Mouse (Mus musculus): ENCODE measurements at regions not wholly inside any gene's neighbourhood (a gene's known extent, or its start where the extent isn't known, plus 50 kb on each side); places are given as distances from the start of the nearest gene placed in this dataset.

DNA sequence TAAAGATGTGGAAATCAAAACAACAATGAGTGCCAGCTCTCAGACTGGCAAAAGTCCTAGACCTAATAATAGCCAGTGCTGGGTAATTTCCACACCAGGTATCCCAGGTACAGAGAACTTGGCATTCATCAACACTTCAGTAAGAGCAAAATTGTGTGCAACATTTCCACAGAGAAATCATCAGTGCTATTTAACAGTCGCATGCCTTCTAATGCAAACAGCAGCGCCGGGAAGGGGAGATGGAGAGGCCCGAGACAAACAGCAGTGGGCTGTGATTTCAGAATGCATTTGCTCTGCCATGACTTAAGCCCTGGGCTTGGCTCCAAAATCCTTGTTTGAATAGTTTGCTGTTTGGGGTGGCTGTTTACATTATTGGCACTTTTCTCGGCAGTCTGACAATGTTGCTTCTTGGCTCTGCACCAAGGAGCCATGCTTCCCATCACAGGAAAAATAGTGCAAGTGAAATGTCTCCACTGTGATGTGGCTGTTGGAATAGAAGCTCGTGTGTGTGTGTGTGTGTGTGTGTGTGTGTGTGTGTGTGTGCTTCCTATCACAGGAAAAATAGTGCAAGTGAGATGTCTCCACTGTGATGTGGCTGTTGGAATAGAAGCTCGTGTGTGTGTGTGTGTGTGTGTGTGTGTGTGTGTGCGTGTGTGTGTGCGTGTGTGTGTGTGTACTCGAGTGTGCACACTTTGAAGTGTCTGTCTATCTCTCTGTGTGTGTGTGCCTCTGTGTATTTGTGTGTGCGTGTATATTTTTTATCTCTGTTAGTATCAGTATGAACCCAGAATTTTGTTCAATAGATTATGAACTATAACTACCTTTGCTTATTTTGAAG is 190.1 kb upstream of the Cdyl start:
- peak; percentile 54 to 65 for DNase-seq (ENCODE audit: low spot score in 2 of 2)

DNA sequence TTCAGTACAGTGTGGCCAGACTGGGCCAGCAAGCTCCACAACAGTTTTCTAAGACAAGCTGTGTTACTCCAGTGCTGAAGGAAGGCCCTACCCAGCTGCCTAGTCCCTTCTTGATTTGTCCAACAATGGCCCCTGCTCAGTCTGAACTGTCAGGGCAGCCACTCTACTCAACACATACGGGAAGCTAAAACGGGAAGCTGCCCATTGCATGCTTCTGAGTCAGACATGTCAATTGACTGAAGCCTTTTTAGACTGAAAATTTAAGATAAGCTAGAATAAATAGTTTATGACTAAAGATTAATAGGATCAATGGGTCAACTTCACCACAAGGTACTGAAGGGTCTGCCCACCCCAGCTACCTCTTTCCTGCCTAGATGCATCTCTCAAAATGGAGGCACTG is 181.4 kb upstream of the Cdyl start:
- no peak for DNase-seq (ENCODE audit: low spot score in 2 of 2)

DNA sequence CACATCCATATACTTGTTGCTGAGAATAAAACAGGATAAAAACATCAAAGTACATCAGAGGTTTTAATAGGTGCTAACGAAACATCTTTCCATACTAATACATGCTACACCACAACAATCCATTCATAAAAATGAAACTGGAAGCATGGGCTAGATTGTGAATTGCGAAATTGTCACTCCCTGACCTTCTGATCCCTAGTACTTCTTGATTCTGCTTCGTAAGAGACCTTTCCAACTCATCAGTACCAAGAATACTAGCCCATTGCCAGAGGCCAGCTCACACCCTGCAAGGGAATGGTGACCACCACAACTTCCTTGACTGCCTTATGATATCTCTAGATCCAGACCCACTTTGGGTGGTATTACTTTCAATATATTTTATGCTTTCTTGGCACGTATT is 177.3 kb upstream of the Cdyl start:
- DNase-seq (ENCODE audit: low spot score in 2 of 2) = no peak

DNA sequence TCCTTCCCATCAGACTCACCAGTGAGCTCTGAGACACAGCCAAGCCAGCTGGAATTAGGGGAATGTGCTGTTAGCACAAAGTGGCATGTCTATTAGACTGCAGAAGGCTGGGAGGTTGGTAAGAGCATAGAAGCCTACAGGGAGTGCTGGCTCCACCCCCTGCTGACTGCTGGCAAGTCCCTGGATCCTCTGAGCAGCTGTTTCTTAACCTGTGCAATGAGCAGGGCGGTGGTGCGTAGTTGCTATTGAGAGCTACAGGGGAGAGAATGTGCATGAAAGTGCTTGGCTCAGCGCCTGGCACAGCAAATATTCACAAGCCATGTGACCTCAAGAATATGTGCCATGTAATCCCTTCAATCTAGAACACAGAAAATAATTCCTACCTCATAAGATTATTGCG is 173.5 kb upstream of the Cdyl start:
- DNase-seq (ENCODE audit: low spot score in 2 of 2) = no peak

DNA sequence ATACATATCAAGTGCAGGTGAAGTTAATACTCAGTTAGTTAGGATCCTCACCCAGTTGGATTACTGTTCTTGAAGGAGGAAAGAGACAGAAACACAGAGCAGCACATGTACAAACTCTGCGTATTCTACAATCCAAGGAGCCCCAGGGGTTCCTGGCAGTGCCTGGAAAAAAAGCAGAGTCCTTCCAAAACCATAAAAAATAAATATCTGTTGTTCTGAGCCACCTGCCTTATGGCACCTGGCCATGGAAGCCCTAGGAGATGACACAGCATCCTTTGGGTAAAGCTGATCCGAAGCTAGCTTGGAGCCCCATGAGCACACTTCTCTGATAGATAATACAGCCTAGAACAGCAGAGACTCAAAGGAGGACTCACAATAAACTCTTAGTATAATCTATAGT is 159.9 kb upstream of the Cdyl start:
- no peak for DNase-seq (ENCODE audit: low spot score in 2 of 2)

DNA sequence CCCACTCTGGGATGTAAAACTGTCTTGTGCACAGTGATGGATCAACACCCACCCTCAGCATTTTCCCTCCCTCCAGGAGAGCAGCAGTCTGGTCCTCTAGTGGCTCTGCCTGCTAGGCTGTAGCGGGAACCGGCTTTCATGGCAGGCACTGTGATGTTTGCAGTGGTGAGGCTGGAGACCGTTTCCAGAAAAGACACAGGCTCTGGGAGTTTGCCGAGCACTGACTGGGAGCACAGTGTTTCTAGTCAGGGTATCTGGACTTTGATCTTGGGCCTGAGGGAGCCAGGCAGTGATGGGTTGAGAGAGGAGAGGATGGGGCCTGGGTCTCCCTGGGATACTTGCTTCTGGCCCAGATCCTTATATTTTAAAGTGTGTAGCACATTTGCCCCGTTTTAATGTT is 158.7 kb upstream of the Cdyl start:
- DNase-seq (ENCODE audit: low spot score in 2 of 2) = peak; percentile 56 to 57

DNA sequence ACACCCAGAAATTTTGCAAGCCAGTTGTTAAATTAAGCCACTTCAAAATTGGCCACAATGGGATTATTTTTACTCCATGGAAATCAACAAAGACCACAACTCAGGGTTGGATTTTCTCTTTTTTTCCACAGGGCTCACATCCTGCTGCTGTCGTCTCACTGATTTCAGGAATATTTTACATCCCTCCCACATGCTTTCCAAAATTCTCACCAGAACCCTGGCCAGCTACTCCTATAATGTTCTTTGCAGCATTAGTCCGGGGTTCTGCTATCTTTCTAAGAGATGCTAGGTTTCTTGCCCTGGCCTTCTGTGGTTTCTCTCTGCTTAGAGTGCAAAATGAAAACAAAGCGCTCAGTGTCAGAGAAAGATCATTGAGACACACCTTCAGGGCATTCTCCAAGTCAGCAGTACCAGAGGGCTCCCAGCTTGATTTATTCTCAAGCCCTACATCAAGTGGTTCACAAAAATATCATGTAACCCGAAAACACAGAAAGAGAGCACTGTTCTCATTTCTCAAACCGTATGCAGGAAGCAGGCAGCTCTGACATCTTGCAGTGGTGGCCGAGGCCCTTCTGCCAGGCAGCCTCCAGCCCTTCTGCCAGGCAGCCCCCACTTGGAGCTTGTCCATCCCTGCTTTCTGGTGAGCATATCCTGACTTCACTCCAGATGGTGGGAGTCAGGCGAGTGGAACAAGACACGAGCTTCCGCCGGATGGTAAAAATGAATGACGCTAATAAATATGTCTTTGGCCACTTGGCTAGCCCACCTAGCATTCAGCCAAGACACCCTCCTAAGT is 158.1 kb upstream of the Cdyl start:
- peak; percentile 79 to 83 for DNase-seq (ENCODE audit: low spot score in 2 of 2)

DNA sequence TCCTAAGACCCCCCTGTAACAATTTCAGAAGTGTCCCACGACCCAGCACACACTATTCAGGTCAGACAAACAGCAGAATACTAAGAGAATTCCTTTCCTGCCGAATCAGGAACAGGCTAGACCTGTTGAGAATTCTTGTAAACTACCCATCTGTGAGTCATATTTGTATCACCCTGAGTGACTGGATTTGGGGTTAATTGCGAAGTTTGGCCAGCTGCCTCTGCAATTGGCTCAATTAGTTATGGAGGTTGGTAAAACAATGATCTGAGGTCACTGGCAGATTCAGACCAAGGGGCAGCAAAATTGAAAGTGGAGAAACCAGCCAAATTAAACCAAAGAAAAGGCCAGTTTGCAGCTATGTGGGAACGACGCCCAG is 157.5 kb upstream of the Cdyl start:
- peak; percentile 69 for DNase-seq (ENCODE audit: low spot score in 2 of 2)

DNA sequence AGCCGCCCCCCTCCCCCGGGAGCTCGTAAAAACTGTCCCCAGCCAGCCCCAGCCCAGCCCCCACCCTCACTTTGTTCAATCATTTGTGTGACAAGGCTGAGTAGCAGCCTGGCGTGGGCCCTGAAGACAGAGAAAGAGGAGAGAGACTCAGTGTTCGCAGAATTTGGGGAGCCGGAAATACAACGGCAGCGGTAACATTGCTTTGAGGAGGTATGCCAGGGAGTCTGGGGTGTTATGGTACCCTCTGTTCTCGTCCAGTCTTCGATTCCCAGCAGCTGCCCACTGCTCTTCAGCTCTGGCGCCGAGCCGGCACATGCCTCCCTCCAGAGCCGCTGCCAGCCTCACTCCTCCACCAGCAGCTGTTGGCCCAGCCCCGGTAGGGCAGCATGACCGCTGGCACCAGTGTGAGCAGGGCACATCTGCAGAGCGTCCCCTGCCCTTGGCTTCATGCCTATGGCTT is 156.2 kb upstream of the Cdyl start:
- DNase-seq (ENCODE audit: low spot score in 2 of 2) = peak; percentile 83 to 84

DNA sequence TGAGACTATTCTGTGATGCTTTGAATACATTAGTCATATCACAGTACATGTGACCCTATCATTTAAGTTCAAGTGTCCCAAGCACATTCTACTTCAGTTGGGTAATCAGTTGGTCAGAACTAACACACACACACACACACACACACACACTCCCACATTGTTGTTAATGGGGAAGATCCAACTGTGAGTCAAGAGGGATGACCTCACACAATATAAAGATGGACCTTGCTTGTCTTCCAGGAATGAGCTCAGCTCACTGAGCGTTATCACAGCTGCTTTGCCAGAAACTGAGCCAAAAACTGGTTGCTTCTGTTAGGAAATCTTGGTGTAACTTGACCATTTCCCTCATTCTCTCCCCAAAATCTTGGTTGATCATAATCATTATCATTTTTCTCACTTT is 152.4 kb upstream of the Cdyl start:
- DNase-seq (ENCODE audit: low spot score in 2 of 2) = no peak

DNA sequence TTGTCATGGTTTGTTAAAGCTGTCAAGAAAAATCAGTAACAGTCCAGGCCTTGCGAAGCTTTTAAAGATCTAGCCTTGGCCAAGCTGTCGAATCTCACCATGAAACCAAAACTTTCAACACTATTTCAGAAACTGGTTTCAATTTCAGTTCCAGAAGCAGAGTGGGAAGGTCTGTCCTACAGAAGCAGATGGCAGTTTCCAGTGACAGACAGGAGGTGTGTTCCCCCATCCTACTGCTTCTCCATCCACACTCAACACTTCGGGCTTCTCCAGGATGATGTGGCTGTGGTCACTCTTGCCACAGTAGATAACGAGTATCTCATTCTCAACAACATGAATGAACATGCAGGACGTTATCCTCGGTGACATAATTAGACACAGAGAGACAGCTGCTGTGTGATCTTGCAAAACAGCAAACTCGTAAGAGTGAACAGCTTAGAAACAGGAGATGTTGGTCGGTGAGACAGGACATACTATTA is 147.6 kb upstream of the Cdyl start:
- DNase-seq (ENCODE audit: low spot score in 2 of 2) = peak; percentile 34 to 54

DNA sequence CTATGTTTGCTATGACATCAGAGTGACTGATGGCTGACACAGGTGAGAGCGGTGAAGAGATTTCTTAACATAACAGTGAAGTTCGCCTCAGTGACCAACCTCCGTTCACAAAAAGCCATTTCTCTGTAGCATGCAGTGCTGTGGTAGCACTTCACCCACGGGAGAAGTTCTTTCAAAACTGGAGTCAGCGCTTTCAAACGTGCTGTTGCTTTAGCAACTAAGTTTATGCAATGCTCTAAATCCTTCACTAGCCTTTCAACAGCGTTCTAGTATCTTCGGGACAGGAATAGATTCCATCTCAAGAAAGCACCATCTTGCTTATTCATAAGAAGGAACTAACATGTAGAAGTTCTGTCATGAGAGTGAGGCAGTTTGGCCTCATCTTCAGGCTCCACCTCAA is 146.5 kb upstream of the Cdyl start:
- DNase-seq (ENCODE audit: low spot score in 2 of 2) = peak; percentile 57 to 70

DNA sequence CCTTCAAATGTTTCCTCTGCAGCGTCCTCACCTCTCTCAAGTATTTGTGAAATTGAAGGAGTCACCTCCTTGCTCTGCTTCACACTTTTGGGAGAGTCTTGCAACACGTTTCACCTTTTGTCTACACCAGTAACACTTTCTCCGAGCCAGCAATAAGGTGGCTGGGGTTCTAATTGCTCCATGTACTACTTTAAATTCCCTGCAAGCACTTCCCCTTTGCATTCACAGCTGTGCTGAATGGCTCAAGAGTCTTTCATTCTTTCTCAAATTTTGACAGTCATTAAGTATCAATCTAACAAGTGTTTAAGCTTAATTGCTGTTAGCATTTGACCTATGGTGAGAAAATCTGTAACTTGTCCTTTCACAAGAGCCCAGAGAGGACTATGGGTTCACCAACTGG is 144.3 kb upstream of the Cdyl start:
- DNase-seq (ENCODE audit: low spot score in 2 of 2) = no peak

DNA sequence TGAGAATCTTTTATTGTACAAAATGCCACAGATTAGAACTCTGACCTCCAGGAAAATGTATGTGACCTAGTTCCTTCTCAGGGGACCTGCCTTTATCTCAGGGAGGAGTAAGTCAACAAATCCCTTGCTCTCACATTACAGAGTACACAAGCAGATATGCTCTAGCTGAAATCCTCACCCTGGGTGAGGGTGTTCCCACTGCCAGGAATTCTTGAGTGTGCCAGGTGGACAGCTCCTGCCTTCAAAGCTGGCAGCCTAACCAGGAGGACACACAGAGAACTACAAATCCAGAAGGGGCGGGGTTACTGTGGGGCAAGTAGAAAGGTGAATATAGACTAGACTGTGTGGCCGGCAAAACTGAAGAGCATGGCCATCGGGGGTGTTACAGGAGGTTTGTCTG is 141.9 kb upstream of the Cdyl start:
- no peak for DNase-seq (ENCODE audit: low spot score in 2 of 2)

DNA sequence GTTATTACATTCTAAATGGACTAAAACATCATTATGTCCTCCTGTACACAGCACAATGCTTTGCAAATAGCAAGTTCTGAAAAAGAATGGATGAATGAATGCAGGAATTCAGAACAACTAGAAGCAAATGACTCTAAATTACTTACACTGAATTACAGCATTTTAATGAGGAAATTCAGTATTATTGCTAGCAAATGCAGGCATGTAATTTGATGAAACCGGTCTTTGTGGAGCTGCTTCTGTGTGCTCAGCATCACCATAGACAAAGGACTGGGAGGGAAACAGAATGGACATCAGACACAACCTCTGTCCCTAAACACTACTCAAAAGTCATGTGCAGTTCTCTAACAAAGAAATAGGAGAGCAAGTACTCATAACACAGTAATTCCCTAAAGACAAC is 137.4 kb upstream of the Cdyl start:
- no peak for DNase-seq (ENCODE audit: low spot score in 2 of 2)

DNA sequence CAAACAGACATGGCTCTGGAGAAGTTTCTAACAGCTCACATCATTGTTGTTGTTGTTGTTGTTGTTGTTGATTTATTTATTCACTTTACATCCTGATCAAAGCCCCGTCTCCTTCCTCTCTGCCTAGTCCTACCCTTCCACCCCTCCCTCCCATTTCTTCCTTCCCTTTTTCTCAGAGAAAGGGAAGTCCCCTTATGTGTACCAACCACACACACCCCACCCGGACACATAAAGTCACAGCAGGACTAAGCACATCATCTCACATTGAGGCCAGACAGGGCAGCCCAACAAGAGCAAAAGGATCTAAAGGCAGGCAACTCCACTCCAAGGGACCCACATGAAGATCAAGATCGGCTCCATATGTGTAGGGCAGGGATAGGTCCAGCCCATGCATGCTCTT is 130.1 kb upstream of the Cdyl start:
- no peak for DNase-seq (ENCODE audit: low spot score in 2 of 2)

DNA sequence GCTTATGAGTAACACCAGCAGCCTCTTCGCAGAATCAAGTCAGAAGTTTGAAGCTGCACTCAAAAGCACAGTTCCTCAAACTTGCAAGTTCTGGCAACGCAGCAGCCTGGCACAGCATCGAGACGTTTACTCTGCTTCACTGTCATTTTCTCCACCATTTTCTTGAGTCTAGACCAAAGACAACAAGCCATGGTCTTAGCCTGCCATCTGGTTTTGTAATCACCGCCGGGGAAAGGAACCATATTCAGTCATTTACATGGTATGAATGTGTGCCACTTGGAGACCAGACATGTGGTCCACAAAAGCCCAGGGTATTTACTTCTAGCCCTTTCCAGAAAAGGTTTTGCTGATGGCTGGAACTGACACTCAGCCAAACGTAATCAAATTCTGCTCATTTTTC is 122.5 kb upstream of the Cdyl start:
- DNase-seq (ENCODE audit: low spot score in 2 of 2) = no peak

DNA sequence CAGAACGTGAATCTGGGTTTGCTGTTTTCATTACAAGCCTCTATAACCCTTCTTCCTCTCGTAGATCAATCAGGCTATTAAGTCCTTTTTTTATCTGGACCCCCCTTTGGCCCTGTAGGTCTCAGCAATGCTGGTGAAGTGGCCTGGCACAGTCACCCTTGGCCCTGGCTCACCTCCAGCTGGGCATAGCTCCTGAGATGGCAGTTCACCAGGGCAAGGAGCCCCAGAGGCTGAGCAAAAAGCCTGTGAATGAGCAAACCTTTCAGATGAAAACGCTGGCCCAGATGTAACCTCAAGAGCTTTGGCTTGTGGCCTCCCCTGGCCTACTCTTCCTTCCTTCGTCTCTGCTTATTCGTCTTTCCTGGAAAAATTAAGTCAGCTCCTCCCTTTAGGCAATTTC is 121.7 kb upstream of the Cdyl start:
- DNase-seq (ENCODE audit: low spot score in 2 of 2) = peak; percentile 49 to 65

DNA sequence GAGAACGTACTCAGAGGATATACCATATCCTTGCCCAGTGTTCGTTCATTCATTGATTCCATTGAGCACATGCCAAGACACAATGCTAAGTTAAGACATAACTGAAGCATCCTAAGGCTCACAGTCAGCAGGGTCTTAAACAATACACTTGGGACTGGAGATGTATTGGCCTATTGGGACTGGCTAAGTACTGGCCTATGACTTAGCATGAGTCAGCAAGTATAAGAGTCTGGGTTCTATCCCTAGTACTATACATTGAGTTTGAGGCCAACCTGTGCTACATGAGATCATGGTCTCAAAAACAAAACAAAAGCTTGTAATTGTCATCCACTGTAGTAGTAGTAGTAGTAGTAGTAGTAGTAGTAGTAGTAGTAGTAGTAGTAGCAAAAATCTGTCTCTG is 119.2 kb upstream of the Cdyl start:
- DNase-seq (ENCODE audit: low spot score in 2 of 2) = no peak

DNA sequence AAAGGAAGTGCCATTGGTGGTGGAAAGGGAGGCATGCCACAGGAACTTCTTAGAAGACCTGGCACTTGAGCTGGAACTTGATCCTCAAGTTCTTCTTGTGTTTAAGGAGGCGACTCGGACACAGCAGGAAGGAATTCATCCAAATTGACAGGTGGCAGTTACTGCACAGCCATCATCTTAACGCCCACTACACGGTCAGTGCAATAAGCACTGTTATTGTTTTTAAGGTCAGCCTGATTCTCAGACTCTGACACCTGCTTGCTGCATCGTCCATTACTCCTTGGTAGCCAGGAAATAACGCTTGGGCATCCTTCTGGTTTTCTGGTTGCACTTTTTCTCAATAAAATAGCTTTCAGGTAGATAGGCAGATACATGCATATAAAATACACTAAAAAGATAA is 118.6 kb upstream of the Cdyl start:
- DNase-seq (ENCODE audit: low spot score in 2 of 2) = no peak

DNA sequence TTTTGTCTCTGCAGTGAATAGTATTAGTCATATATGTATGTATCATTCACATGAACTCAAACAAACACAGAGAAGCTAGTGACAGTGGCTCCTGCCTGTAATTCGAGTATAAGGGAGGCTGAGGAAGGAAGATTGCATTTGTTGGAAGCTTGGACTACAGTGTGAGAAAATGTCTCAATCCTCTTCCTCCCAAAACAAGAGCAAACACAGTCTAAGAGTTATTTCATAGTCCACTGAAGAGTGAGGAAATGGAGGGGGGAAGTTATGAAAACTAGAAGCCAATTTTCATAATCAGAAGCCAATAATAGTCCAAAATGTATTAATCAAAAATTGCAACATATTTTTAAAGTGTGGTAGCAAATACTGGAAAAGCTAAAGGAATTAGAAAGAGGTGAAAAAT is 95.6 kb upstream of the Cdyl start:
- DNase-seq (ENCODE audit: low spot score in 2 of 2) = no peak

DNA sequence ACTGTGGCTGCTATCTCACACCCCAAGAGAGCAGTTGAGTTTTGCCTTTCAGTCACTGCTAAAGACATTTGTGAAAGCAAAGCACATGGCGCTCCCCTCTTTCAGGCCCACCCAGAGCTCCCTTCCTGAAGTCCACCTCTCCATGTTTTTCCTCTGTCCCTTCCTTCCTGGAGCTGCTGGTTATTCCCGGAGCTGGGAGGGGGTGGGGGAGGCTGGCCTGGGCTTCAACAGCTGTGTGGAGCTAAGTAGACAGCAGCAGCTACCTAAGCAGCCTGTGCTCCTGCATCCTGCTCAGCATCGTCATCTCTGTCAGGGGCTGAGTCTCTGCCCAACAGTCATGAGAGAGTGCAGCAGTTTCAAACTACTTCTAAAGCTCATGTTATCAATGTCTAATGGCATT is 78.0 kb upstream of the Cdyl start:
- DNase-seq (ENCODE audit: low spot score in 2 of 2) = peak in 1 of 2 experiments; percentile 25

DNA sequence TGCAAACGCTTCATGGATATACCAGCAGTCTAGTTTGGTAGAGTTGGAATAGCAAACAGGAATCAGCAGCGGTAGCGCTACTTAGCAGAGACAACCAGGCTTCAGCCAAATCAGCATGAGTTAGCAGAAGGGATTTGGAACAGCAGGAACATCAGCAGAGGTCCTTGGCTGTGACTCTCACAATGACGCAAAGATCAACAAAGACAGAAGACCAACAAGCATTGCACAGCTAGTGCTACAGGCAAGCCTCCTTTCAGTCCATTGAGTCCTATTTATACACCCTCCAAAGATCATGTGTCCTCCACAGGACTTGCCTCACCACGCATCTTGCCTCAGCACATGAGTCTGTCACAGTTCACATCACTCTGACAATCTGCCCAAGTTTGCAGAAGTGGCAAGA is 61.6 kb upstream of the Cdyl start:
- DNase-seq (ENCODE audit: low spot score in 2 of 2) = no peak
